ENCODE assay signal across 8 mouse cellular contexts in genomic region chr11:26386678-26387077, GRCm38 (mm10). TPM values are rescaled to one million over a fixed set of nuclear protein-coding genes. Genes with fewer than 3 reads are reported as not detected.
DNase-seq lines count a peak whose midpoint lies in the region; ATAC-seq and TF ChIP-seq lines count a peak whose summit lies in the region.

No protein-coding gene starts in this region.

- no peak for DNase-seq in layer of hippocampus, adult 2 months (ENCODE audit: low spot score in 2 of 2)
- DNase-seq in layer of hippocampus, adult 11-12 months (ENCODE audit: low spot score): no peak
- DNase-seq in embryonic facial prominence, embryonic 14.5 days (ENCODE audit: low spot score): no peak
- no peak for DNase-seq in limb, embryonic 10.5 days (ENCODE audit: low spot score)
- DNase-seq in layer of hippocampus, adult 18-20 months (ENCODE audit: low spot score in 2 of 2): no peak
- no peak for DNase-seq in spleen, adult 18-20 months
- no peak for DNase-seq in embryo, embryonic 10 days (ENCODE audit: low spot score)

- H3K36me3 ChIP-seq in embryonic facial prominence, embryonic 14.5 days (ENCODE audit: control insufficient read depth, insufficient read depth, low read length): no peaks in the 10 kb centered on the region
- H3K36me3 ChIP-seq in limb, embryonic 10.5 days: peaks cover 3% of the 10 kb centered on the region
- H3K36me3 ChIP-seq in neural tube, embryonic 13.5 days: no peaks in the 10 kb centered on the region

- peak overlapping the region; percentile 63 for H3K4me3 ChIP-seq in layer of hippocampus, adult 2 months
- peak overlapping the region; percentile 59 for H3K4me3 ChIP-seq in embryonic facial prominence, embryonic 14.5 days (ENCODE audit: low read depth, low read length)
- H3K4me3 ChIP-seq in limb, embryonic 10.5 days: peak overlapping the region; percentile 65
- peak overlapping the region; percentile 54 for H3K4me3 ChIP-seq in neural tube, embryonic 13.5 days

- H3K9me3 ChIP-seq in embryonic facial prominence, embryonic 14.5 days (ENCODE audit: control insufficient read depth, low read length): no peaks in the 10 kb centered on the region
- no peaks in the 10 kb centered on the region for H3K9me3 ChIP-seq in limb, embryonic 10.5 days (replicated peaks)
- H3K9me3 ChIP-seq in neural tube, embryonic 13.5 days: no peaks in the 10 kb centered on the region

- 60% methylated on average over 2 of the region's 2 CpGs for WGBS in embryonic facial prominence, embryonic 14.5 days
- WGBS in limb, embryonic 10.5 days: 67% methylated on average over 2 of the region's 2 CpGs
- WGBS in neural tube, embryonic 13.5 days: 53% methylated on average over 2 of the region's 2 CpGs

- peak overlapping the region; percentile 72 for H3K4me2 ChIP-seq in embryonic facial prominence, embryonic 14.5 days (ENCODE audit: low read depth, low read length)
- peak overlapping the region; percentile 75 for H3K4me2 ChIP-seq in neural tube, embryonic 13.5 days

- TF ChIP-seq CTCF in layer of hippocampus, adult 2 months (conservative IDR thresholded peaks at IDR 0.05): no peak

- ATAC-seq in embryonic facial prominence, embryonic 14.5 days (ENCODE audit: low read depth): peak; percentile 3
- ATAC-seq in neural tube, embryonic 13.5 days (ENCODE audit: low read depth): no peak

- no peaks in the 10 kb centered on the region for H3K27me3 ChIP-seq in embryonic facial prominence, embryonic 14.5 days (replicated peaks; ENCODE audit: control insufficient read depth, insufficient read depth, low read length)
- no peaks in the 10 kb centered on the region for H3K27me3 ChIP-seq in limb, embryonic 10.5 days (ENCODE audit: low read depth, poor library complexity, severe bottlenecking)
- no peaks in the 10 kb centered on the region for H3K27me3 ChIP-seq in neural tube, embryonic 13.5 days

- no peaks in the 10 kb centered on the region for H3K4me1 ChIP-seq in embryonic facial prominence, embryonic 14.5 days (ENCODE audit: control insufficient read depth, insufficient read depth, low read length)
- H3K4me1 ChIP-seq in limb, embryonic 10.5 days: peaks cover 6% of the 10 kb centered on the region
- peaks cover 10% of the 10 kb centered on the region; the same call in 1 of the 2 replicates for H3K4me1 ChIP-seq in neural tube, embryonic 13.5 days (replicated peaks)

- peak overlapping the region; percentile 99 for H3K27ac ChIP-seq in layer of hippocampus, adult 2 months
- H3K27ac ChIP-seq in embryonic facial prominence, embryonic 14.5 days (replicated peaks; ENCODE audit: low read depth, low read length): peak overlapping the region; percentile 86
- H3K27ac ChIP-seq in limb, embryonic 10.5 days: peak overlapping the region; percentile 97
- 0 out of 2 replicates have a peak overlapping the region, but pooled peaks have one; percentile 66 for H3K27ac ChIP-seq in neural tube, embryonic 13.5 days (replicated peaks)

- H3K9ac ChIP-seq in embryonic facial prominence, embryonic 14.5 days (ENCODE audit: low read depth, low read length): peak overlapping the region; percentile 77
- H3K9ac ChIP-seq in neural tube, embryonic 13.5 days: peak overlapping the region; percentile 65

RNA-seq across cellular contexts. Expression of gene Fancl, which starts 0.7 kb away (rescaled TPM):
- 1 to 10 TPM; 8.1 to 9.2 TPM for total RNA-seq in layer of hippocampus, adult 2 months (2021)
- 22.6 and 24.0 TPM in 2 replicates for polyA plus RNA-seq in embryonic facial prominence, embryonic 14.5 days (2014; fragmentation: Nextera tagmentation; extraction: Ambion mirVana)
- polyA plus RNA-seq in limb, embryonic 10.5 days (2016; fragmentation: Nextera tagmentation; extraction: Ambion mirVana): 32.2 and 34.9 TPM in 2 replicates
- polyA plus RNA-seq in neural tube, embryonic 13.5 days (2015; fragmentation: Nextera tagmentation; extraction: Ambion mirVana): 9.9 and 12.5 TPM in 2 replicates
- 10 to 100 TPM in 1 of 2 experiments, 1 to 10 TPM in 1; 9.0 to 11.6 TPM for total RNA-seq in layer of hippocampus, adult 18-20 months (2021)
